Mouse (Mus musculus) B cell, adult 62 days (primary cell): ENCODE measurements around the gene Gm8922. TPM values are rescaled to one million over a fixed set of nuclear protein-coding genes. Genes with fewer than 3 reads are reported as not detected.

Experiments
- total RNA-seq: library from RNA; stranded (reverse); gene quantifications from 4 replicates; pipeline ENCODE4 v1.2.4, GENCODE M21; 2023

The Gm8922 gene
- total RNA-seq: not detected in 4 replicates

DNA sequence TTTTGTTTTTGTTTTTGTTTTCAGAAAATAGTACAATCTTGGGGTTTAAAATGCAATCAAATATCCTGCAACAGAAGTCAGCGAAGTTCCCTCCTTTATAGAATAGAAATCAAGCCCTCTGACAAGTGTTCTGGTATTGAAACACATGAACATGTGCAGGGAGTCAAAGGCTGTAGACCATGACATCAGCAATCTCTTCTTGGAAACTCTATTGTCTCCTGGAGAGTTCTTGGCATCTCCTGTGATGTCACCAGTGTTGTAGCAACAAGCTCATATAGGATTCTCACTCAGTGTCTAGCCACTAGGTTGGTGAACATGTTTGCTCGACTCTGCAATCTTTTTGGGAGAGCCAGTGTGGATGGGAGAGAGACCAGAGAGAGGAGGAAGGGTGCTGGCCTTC, at the start of gene Gm8922:
Gm8922 (plus strand) TSS at position 301 of the 400 bp plus-strand sequence.

Other genes starting within 250 kb of the Gm8922 start
- gene Gm8906, start 179.3 kb upstream of the Gm8922 start, total RNA-seq: not detected in 4 replicates
- not detected in 4 replicates for gene Gm6460, start 87.0 kb upstream of the Gm8922 start, total RNA-seq
- not detected in 4 replicates for gene Gm8926, start 88.6 kb downstream of the Gm8922 start, total RNA-seq
- gene Gm6465, start 163.6 kb downstream of the Gm8922 start, total RNA-seq: not detected in 4 replicates
- not detected in 4 replicates for gene 4933402N22Rik, start 236.1 kb downstream of the Gm8922 start, total RNA-seq